Mouse (Mus musculus) small intestine, adult 2 months (tissue): Measurements from ENCODE around the gene Hspbp1.

Experiments
- CTCF ChIP-seq: fragments of 200-500 bp; IDR thresholded peaks from 2 replicates; pipeline ENCODE4 v1.5.1; 2012; ENCODE audit warnings: low read depth, mild to moderate bottlenecking, control low read depth, inconsistent platforms, low read length, moderate library complexity, mixed read lengths; ENCODE audit not compliant: insufficient replicate concordance, insufficient read length; ENCODE audit errors: extremely low read depth
- POLR2A ChIP-seq: fragments of 200-500 bp; IDR thresholded peaks from 2 replicates; pipeline ENCODE4 v1.6.1; 2012; ENCODE audit warnings: low read depth, mild to moderate bottlenecking, control low read depth, inconsistent platforms, low read length, moderate library complexity

- TF ChIP-seq CTCF (no peak), POLR2A (no peak)
These were observed 32.1 kb upstream of the Hspbp1 start for GRCm38 (mm10) chr7:4716955-4717354.
